14 mouse cellular contexts compared by ENCODE assay signal in the genomic region with DNA sequence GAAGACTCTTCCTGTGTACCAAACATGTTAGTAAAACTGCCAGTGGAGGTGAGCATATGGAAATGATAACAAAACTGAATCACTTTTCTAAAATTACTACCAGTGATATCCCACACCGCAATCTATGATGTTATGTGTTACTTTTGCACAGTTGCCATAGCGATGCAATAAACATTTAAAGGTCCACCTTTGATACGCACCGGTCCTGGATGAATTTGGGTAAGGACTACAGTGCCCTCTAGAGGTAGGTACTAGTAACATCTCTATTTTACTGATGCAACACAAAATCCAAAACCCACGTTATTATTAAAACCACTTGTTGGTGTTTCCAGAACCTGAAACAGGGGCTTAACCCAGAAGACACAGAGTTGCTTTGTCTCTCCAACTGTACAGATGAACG. TPM values are rescaled to one million over a fixed set of nuclear protein-coding genes. Genes with fewer than 3 reads are reported as not detected.
A peak's percentile ranks its signal among the peaks of the same experiment; 100 is the strongest.
DNase-seq lines count a peak whose midpoint lies in the region; ATAC-seq and TF ChIP-seq lines count a peak whose summit lies in the region.
"Had no signal": no experiment of that assay in that cellular context is flagged by ENCODE, and none has a peak within 500 bp of the region (broad histone marks: within the 10 kb centered on the region; RNA-seq: fewer than 3 reads in every experiment).

No protein-coding gene starts in this region.

- no peak for DNase-seq in heart, postnatal 0 days (ENCODE audit: low spot score)
- no peak for DNase-seq in lung, embryonic 14.5 days
- DNase-seq in lung, postnatal 25 days (ENCODE audit: low spot score), result no peak
- DNase-seq in mesoderm, embryonic 11.5 days (ENCODE audit: low read depth, low spot score), result peak; percentile 28
- no peak for DNase-seq in yolk sac, embryonic 10.5 days (ENCODE audit: low spot score)
- no peak for DNase-seq in kidney, postnatal 25 days
- DNase-seq: adrenal gland, adult 8-10 months; cerebellum, adult 18-20 months; lung, adult 18-20 months had no signal

- no peaks in the 10 kb centered on the region for H3K36me3 ChIP-seq in heart, postnatal 0 days (replicated peaks; ENCODE audit: control insufficient read depth, insufficient read depth, low read length)
- H3K36me3 ChIP-seq in heart, embryonic 12.5 days, result no peaks in the 10 kb centered on the region
- no peaks in the 10 kb centered on the region for H3K36me3 ChIP-seq in lung, embryonic 14.5 days (ENCODE audit: insufficient read depth)
- H3K36me3 ChIP-seq: hindbrain, embryonic 12.5 days had no signal

- H3K9ac ChIP-seq in heart, postnatal 0 days (replicated peaks; ENCODE audit: low read depth, low read length), result no peak overlapping the region
- no peak overlapping the region for H3K9ac ChIP-seq in heart, embryonic 12.5 days
- H3K9ac ChIP-seq in lung, embryonic 14.5 days, result no peak overlapping the region
- H3K9ac ChIP-seq: hindbrain, embryonic 12.5 days had no signal

- TF ChIP-seq EP300 in heart, postnatal 0 days (IDR thresholded peaks at IDR 0.05; ENCODE audit: low read depth), result no peak

- no peak overlapping the region for H3K27ac ChIP-seq in heart, postnatal 0 days (ENCODE audit: low read depth)
- H3K27ac ChIP-seq in heart, embryonic 12.5 days (ENCODE audit: poor library complexity, severe bottlenecking), result no peak overlapping the region
- no peak overlapping the region for H3K27ac ChIP-seq in lung, embryonic 14.5 days (ENCODE audit: low read depth)
- H3K27ac ChIP-seq: hindbrain, embryonic 12.5 days had no signal

- no peak overlapping the region for H3K4me2 ChIP-seq in heart, postnatal 0 days (ENCODE audit: low read depth, low read length)
- H3K4me2 ChIP-seq in heart, embryonic 12.5 days, result no peak overlapping the region
- no peak overlapping the region for H3K4me2 ChIP-seq in lung, embryonic 14.5 days
- H3K4me2 ChIP-seq: hindbrain, embryonic 12.5 days had no signal

- no peaks in the 10 kb centered on the region for H3K27me3 ChIP-seq in heart, postnatal 0 days (ENCODE audit: control insufficient read depth, insufficient read depth, low read length)
- H3K27me3 ChIP-seq in heart, embryonic 12.5 days (replicated peaks), result no peaks in the 10 kb centered on the region
- H3K27me3 ChIP-seq in lung, embryonic 14.5 days (ENCODE audit: insufficient read depth, low read length), result no peaks in the 10 kb centered on the region
- H3K27me3 ChIP-seq: hindbrain, embryonic 12.5 days had no signal

- H3K4me1 ChIP-seq in heart, postnatal 0 days (ENCODE audit: control insufficient read depth, insufficient read depth), result no peaks in the 10 kb centered on the region
- no peaks in the 10 kb centered on the region for H3K4me1 ChIP-seq in heart, embryonic 12.5 days (replicated peaks)
- H3K4me1 ChIP-seq in lung, embryonic 14.5 days (ENCODE audit: insufficient read depth), result no peaks in the 10 kb centered on the region
- H3K4me1 ChIP-seq: hindbrain, embryonic 12.5 days had no signal

- peak; percentile 44 for TF ChIP-seq CTCF in heart, postnatal 0 days (IDR thresholded peaks at IDR 0.05; ENCODE audit: low read depth)
- peak; percentile 47; the same call in 1 of the 2 replicates for TF ChIP-seq CTCF in lung, embryonic 14.5 days (IDR thresholded peaks at IDR 0.05; ENCODE audit: low read depth)

- no peak overlapping the region for H3K4me3 ChIP-seq in heart, postnatal 0 days (ENCODE audit: low read depth, low read length)
- H3K4me3 ChIP-seq in heart, embryonic 12.5 days, result no peak overlapping the region
- no peak overlapping the region for H3K4me3 ChIP-seq in lung, embryonic 14.5 days (ENCODE audit: low read depth, low read length)
- H3K4me3 ChIP-seq: hindbrain, embryonic 12.5 days; myocyte had no signal

- no peaks in the 10 kb centered on the region for H3K9me3 ChIP-seq in heart, postnatal 0 days (replicated peaks; ENCODE audit: control insufficient read depth, low read length)
- H3K9me3 ChIP-seq in heart, embryonic 12.5 days (replicated peaks), result no peaks in the 10 kb centered on the region
- H3K9me3 ChIP-seq in lung, embryonic 14.5 days (ENCODE audit: low read depth, low read length), result no peaks in the 10 kb centered on the region
- H3K9me3 ChIP-seq: hindbrain, embryonic 12.5 days had no signal

- no peak for ATAC-seq in heart, postnatal 0 days (ENCODE audit: insufficient read depth, low read depth)
- ATAC-seq in heart, embryonic 12.5 days (ENCODE audit: insufficient number of reproducible peaks, low FRiP score), result no peak
- ATAC-seq in lung, embryonic 14.5 days (ENCODE audit: insufficient read depth), result no peak
- ATAC-seq in common myeloid progenitor, adult 5-6 weeks (replicated peaks; ENCODE audit: low read depth, poor library complexity, severe bottlenecking), result peak; percentile 82
- ATAC-seq: CD4-positive, CD25-positive, alpha-beta regulatory T cell, adult 4 months had no signal

- 44% methylated on average over 6 of the region's 6 CpGs for WGBS in heart, postnatal 0 days
- WGBS in heart, embryonic 12.5 days, result 33% methylated on average over 6 of the region's 6 CpGs
- 32% methylated on average over 6 of the region's 6 CpGs for WGBS in lung, embryonic 14.5 days

RNA-seq across cellular contexts. Expression of a gene that starts 19.7 kb away (rescaled TPM):
- 17.3 and 45.0 TPM in 2 replicates for total RNA-seq in heart, postnatal 0 days (2014; rRNA removed; ENCODE audit: low replicate concordance)
- polyA plus RNA-seq in heart, postnatal 0 days (2015; fragmentation: Nextera tagmentation; extraction: Ambion mirVana), result 39.0 and 46.6 TPM in 2 replicates
- 28.4 and 30.0 TPM in 2 replicates for polyA plus RNA-seq in heart, embryonic 12.5 days (2016; fragmentation: Nextera tagmentation; extraction: Ambion mirVana)
- 36.5 and 41.3 TPM in 2 replicates for polyA plus RNA-seq in lung, embryonic 14.5 days (2014; fragmentation: Nextera tagmentation; extraction: Ambion mirVana)
- 37.1 and 46.3 TPM in 2 replicates for total RNA-seq in common myeloid progenitor, adult 5-6 weeks (2017)
